Mouse (Mus musculus) MEL (cell line): ENCODE data around the gene Man2c1.

ENCODE experiments used
- CTCF ChIP-seq, 3 experiments: IDR thresholded peaks in 2 of 3; conservative IDR thresholded peaks in 1 of 3; 2 replicates each; pipeline ENCODE4 v1.5.1; 2011 to 2012; ENCODE audit warnings: low read length in 3 of 3, low read depth in 2 of 3, mild to moderate bottlenecking in 2 of 3, improper control_type of control experiment in 1 of 3, inconsistent platforms in 1 of 3, mixed read lengths in 1 of 3, moderate library complexity in 1 of 3; ENCODE audit not compliant: control insufficient read depth in 1 of 3, insufficient read depth in 1 of 3, poor library complexity in 1 of 3, severe bottlenecking in 1 of 3
- RCOR1 ChIP-seq: IDR thresholded peaks from 2 replicates; pipeline ENCODE4 v1.6.1; 2012; ENCODE audit warnings: low read depth, mild to moderate bottlenecking, inconsistent platforms, low read length, improper control_type of control experiment
- TCF12 ChIP-seq: IDR thresholded peaks from 2 replicates; pipeline ENCODE4 v1.6.1; 2014; ENCODE audit warnings: low read depth, mild to moderate bottlenecking, inconsistent platforms, low read length, improper control_type of control experiment, moderate library complexity
- USF1 ChIP-seq: IDR thresholded peaks from 2 replicates; pipeline ENCODE4 v1.6.1; 2014; ENCODE audit warnings: low read depth, mild to moderate bottlenecking, inconsistent platforms, low read length, improper control_type of control experiment, moderate library complexity
- USF2 ChIP-seq, 2 experiments: IDR thresholded peaks; 2 replicates each; pipeline ENCODE4 v1.6.1; 2011 to 2012; ENCODE audit warnings: improper control_type of control experiment in 2 of 2, low read length in 2 of 2, borderline replicate concordance in 1 of 2, inconsistent platforms in 1 of 2, low read depth in 1 of 2, mild to moderate bottlenecking in 1 of 2; ENCODE audit not compliant: insufficient read depth in 1 of 2

DNA sequence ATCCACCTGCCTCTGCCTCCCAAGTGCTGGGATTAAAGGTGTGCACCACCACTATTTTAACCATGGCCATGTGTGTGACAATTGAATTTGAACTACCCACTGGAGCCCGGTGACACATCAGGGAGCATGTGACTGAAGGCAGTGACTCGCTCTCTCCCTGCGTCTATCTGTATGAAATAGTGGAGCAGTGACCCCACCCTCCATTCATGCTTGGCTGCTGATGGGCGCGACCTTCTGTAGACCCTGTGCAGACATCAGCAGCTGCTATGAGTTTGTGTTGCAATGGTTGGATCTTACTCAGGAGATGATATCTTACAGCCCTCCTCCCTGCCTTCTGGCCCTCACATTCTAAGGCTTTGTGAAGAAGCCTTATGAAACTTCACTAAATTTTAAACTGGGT lies 37.9 kb downstream of the Man2c1 start:
- TF ChIP-seq CTCF (IDR thresholded peaks at IDR 0.05 in 2 of 3, conservative IDR thresholded peaks at IDR 0.05 in 1 of 3; ENCODE audit: control insufficient read depth in 1 of 3, insufficient read depth in 1 of 3, low read depth in 2 of 3, low read length in 3 of 3, poor library complexity in 1 of 3, severe bottlenecking in 1 of 3), result no peak
- no peak for TF ChIP-seq RCOR1
- TF ChIP-seq USF2 (IDR thresholded peaks at IDR 0.05; ENCODE audit: borderline replicate concordance in 1 of 2, insufficient read depth in 1 of 2, low read depth in 1 of 2, low read length in 2 of 2), result no peak
- TF ChIP-seq TCF12, result no peak
- no peak for TF ChIP-seq USF1
